Comparison of ENCODE assay signal across 8 mouse cellular contexts in the genomic region with DNA sequence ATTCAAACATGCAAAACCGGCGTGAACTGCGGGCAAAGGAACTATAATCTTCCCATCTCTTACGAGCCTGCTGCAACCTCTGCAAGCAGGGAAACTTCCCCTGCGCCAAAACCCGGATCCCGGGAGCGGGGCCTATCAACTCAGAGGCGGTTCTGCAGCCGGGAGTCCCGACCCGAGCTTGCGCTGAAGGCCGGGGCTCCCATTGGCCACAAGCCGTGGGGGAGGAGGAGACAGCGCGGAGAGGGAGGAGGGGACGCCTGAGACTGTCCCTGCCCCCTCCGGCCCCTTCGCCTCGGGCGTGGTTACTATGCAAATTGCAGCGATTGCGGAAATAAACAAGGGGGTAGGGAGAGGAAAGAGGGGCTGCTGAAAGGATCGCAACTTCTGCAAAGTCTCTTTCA. TPM values are rescaled to one million over a fixed set of nuclear protein-coding genes. Genes with fewer than 3 reads are reported as not detected.
DNase-seq lines count a peak whose midpoint lies in the region; ATAC-seq lines count a peak whose summit lies in the region.

No protein-coding gene starts in this region.

- under 1% methylated on average over 25 of the region's 25 CpGs for WGBS in heart, embryonic 13.5 days
- WGBS in liver, embryonic 12.5 days (ENCODE audit: insufficient replicate concordance) = 0% methylated on average over 25 of the region's 25 CpGs

- no peaks in the 10 kb centered on the region for H3K9me3 ChIP-seq in heart, embryonic 13.5 days
- no peaks in the 10 kb centered on the region for H3K9me3 ChIP-seq in liver, embryonic 12.5 days (replicated peaks)

- DNase-seq in CD4-positive, CD25-positive, alpha-beta regulatory T cell, adult 2 months (ENCODE audit: low read depth, low spot score) = peak; percentile 97
- DNase-seq in kidney, postnatal 10 days = peak; percentile 98
- peak; percentile 95 for DNase-seq in naive thymus-derived CD4-positive, alpha-beta T cell, adult 2 months (ENCODE audit: low read depth)
- DNase-seq in splenic B cell, adult 2 months (ENCODE audit: low read depth, low spot score) = peak; percentile 95

- no peaks in the 10 kb centered on the region for H3K27me3 ChIP-seq in heart, embryonic 13.5 days (replicated peaks)
- peaks cover 35% of the 10 kb centered on the region for H3K27me3 ChIP-seq in liver, embryonic 12.5 days (replicated peaks)
- H3K27me3 ChIP-seq in splenic B cell, adult 2 months (ENCODE audit: control insufficient read depth, insufficient read depth, low read length, poor library complexity, severe bottlenecking) = peaks cover 2% of the 10 kb centered on the region; the same call in 1 of the 2 replicates

- H3K4me2 ChIP-seq in heart, embryonic 13.5 days = peak overlapping the region; percentile 78
- peak overlapping the region; percentile 71 for H3K4me2 ChIP-seq in liver, embryonic 12.5 days

- H3K4me1 ChIP-seq in brown adipose tissue, adult 24 weeks (ENCODE audit: control insufficient read depth, insufficient read depth, insufficient read length, low read length) = no peaks in the 10 kb centered on the region
- peaks cover 28% of the 10 kb centered on the region for H3K4me1 ChIP-seq in heart, embryonic 13.5 days
- H3K4me1 ChIP-seq in liver, embryonic 12.5 days = peaks cover 14% of the 10 kb centered on the region

- peak; percentile 93 for ATAC-seq in erythroid progenitor cell, adult 5-6 weeks (replicated peaks; ENCODE audit: low FRiP score, poor library complexity, severe bottlenecking)
- peak; percentile 95 for ATAC-seq in heart, embryonic 13.5 days (ENCODE audit: extremely low read depth, insufficient number of reproducible peaks, low FRiP score, low TSS enrichment)
- ATAC-seq in liver, embryonic 12.5 days = peak; percentile 95

- H3K4me3 ChIP-seq in brown adipose tissue, adult 24 weeks (ENCODE audit: insufficient read depth, low read depth, low read length) = peak overlapping the region; percentile 73
- H3K4me3 ChIP-seq in heart, embryonic 13.5 days = peak overlapping the region; percentile 59
- peak overlapping the region; percentile 58 for H3K4me3 ChIP-seq in liver, embryonic 12.5 days

- peak overlapping the region; percentile 81 for H3K9ac ChIP-seq in heart, embryonic 13.5 days
- peak overlapping the region; percentile 44 for H3K9ac ChIP-seq in liver, embryonic 12.5 days

- H3K36me3 ChIP-seq in heart, embryonic 13.5 days = no peaks in the 10 kb centered on the region
- no peaks in the 10 kb centered on the region for H3K36me3 ChIP-seq in liver, embryonic 12.5 days
- no peaks in the 10 kb centered on the region for H3K36me3 ChIP-seq in splenic B cell, adult 2 months (ENCODE audit: control insufficient read depth, insufficient read depth, low read length, poor library complexity, severe bottlenecking)

- H3K27ac ChIP-seq in brown adipose tissue, adult 24 weeks (replicated peaks; ENCODE audit: low read depth, low read length) = peak overlapping the region; percentile 88
- H3K27ac ChIP-seq in heart, embryonic 13.5 days (replicated peaks) = peak overlapping the region; percentile 95
- peak overlapping the region; percentile 77 for H3K27ac ChIP-seq in liver, embryonic 12.5 days

RNA-seq across cellular contexts. Expression of a gene that starts 0.5 kb away (rescaled TPM):
- 43.3 and 74.8 TPM in 2 replicates for polyA plus RNA-seq in brown adipose tissue, adult 24 weeks (2012; ENCODE audit: insufficient read depth, insufficient read length, missing spikeins)
- 21.8 and 54.4 TPM in 2 replicates for total RNA-seq in erythroid progenitor cell, adult 5-6 weeks (2015; ENCODE audit: low replicate concordance)
- total RNA-seq in erythroid progenitor cell, adult 5-6 weeks (2017; ENCODE audit: low replicate concordance) = 2.2 and 2.7 TPM in 2 replicates
- 31.1 and 32.3 TPM in 2 replicates for polyA plus RNA-seq in heart, embryonic 13.5 days (2015; fragmentation: Nextera tagmentation; extraction: Ambion mirVana)
- polyA plus RNA-seq in liver, embryonic 12.5 days (2016; fragmentation: Nextera tagmentation; extraction: Ambion mirVana) = 3.8 and 4.5 TPM in 2 replicates

RNA-seq across cellular contexts. Expression of a gene that starts 5.8 kb away (rescaled TPM):
- polyA plus RNA-seq in brown adipose tissue, adult 24 weeks (2012; ENCODE audit: insufficient read depth, insufficient read length, missing spikeins) = not detected in 2 replicates
- not detected in 2 replicates for total RNA-seq in erythroid progenitor cell, adult 5-6 weeks (2015; ENCODE audit: low replicate concordance)
- total RNA-seq in erythroid progenitor cell, adult 5-6 weeks (2017; ENCODE audit: low replicate concordance) = not detected in 2 replicates
- 0.48 and 0.55 TPM in 2 replicates for polyA plus RNA-seq in heart, embryonic 13.5 days (2015; fragmentation: Nextera tagmentation; extraction: Ambion mirVana)
- 0.23 TPM in 1 of 2 replicates, not detected in the other for polyA plus RNA-seq in liver, embryonic 12.5 days (2016; fragmentation: Nextera tagmentation; extraction: Ambion mirVana)

Comparison
In these comparisons a context has a peak if more than half of its experiments do, and no peak if none do; other contexts are left out.
1. Peak in every context shown above with its lines: DNase-seq, ATAC-seq, H3K4me3 ChIP-seq and H3K27ac ChIP-seq.